Mouse (Mus musculus) yolk sac, embryonic 10.5 days (tissue): ENCODE measurements at regions not wholly inside any gene's neighbourhood (a gene's known extent, or its start where the extent isn't known, plus 50 kb on each side); places are given as distances from the start of the nearest gene placed in this dataset.

Source experiments
- DNase-seq: peaks from one replicate; pipeline ENCODE4 v3.0.0-alpha.2; 2017; ENCODE audit warnings: low spot score

DNA sequence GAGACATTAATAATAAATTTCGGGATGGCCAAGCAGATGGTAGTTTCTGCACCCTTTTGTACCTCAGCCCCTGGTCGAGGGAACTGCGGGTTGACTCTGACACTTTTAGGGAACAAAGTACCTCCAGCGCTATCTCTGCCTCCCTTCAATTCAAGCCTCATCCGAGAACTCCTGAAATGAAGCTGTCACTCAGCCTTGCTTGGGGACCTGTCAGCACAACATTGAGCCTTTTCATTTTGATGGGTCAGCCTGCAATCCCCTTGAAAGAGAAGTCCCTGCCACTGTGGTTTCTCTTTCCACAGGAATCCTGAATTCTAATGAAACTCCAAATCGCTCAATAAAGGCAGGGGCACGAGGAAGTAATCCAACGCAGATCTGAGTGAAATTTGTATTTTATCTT is 257.5 kb downstream of the Nr2f2 start:
- DNase-seq, result no peak

DNA sequence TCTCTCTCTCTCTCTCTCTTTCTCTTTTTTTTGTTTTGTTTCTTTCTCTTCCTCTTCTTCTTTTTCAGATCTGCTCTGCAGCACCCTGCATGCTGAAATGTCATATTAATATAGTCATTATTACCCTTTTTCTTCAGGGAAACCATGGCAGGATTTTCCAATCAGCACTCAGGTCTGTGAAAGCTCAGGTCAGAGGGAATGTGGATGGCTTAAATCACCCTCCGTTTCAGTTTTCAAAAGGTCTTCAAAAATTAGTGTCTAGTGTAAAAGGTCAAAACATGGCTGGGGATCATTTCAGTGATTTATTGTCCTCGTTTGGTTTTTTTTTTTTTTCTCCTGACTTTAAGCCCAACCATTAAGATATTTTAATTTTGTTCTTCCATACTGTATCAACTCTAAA is 261.5 kb downstream of the Nr2f2 start:
- DNase-seq, result no peak

DNA sequence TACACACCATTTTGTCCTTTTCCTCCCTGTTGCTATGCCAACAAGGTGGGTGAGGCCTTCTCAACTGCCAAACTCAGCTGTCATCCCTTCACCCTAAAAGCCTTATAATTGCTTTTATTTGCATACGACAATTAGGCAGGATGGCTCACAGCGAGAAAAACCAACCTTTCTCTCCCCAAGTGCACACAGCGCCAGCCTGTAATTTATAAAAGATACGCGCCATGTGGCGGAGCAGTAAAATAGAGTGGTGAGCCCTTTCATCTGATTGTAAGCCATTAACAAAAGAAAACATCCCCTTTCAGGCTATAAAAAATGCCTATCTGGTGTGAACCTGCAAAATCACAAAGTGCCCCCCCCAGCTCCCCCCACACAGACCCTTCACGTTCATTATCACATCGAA is 262.0 kb downstream of the Nr2f2 start:
- peak; percentile 1 for DNase-seq

DNA sequence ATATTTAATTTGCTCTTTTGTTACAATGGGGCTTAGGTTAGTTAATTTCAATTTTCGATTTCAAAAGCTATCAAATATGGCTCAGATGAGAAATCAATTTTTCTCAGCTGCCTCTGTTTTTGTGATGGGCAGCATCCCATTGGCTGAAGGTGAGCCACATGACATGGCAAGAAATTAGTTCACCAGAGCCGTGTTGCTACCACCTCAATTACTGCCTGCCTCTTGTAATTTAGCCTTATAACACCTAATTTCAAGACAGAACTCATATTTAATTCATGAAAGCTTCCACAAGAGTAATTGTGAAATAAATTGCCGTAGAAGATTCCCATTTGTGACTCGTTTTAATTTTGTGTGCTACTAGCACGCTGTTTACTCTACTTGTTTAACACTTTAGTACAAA is 262.9 kb downstream of the Nr2f2 start:
- DNase-seq, result no peak

DNA sequence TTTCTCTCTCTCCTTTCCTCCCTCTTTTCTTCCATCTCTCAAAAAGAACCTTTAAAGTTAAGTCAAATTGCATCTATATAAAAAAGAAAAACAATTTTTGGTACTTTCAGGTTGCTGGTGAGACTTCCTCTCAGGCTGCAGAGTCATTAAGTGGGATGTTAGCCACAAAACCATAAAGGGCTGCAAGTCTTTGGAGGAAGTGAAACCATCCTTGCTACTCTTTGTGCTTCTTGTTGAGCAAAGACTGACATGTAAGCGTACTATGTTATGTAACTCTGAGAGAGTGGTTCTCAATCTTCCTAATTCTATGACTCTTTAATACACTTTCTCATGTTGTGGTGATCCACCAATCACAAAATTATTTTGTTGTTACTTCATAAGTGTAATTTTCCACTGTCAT is 267.5 kb downstream of the Nr2f2 start:
- no peak for DNase-seq

DNA sequence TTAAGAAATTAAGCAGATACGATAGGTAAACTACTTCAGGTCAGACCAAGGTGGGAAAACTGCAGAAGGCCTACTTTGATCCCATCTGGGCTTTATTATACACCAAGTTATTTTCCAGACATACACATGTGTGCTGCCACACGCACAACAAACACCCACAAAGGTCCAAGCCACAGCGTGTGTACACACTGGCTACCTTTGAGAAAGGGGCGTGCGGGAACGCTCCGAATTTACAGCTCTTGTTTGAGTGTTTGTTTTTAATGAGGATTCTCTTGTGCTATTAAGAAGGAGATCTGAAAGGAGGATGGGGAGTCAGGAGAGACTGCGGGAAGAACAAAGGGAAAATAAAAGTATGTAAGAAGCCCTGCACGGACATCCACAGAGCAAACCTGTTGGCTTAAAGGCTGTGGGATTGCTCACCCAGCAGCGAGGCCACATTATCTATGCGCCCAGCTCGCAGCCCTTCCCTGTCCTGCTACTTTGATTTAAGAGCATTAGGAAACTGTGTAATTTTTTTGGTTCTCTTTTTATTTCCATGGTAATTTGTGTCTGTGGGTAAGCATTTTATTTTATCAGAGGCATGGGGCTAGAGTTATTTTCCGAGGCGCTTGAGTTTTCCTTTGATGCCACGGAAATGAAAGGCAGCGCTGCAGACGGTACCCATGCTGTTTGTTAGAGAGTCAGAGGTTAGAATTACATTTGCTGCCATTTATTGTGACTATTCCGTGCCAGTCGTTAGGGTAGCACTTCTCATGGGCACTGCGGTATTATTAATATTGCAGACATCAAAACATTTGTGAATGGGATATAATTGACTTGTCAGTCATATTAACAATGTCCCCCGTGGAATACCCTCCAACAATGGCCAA is 272.4 kb downstream of the Nr2f2 start:
- DNase-seq, result no peak

DNA sequence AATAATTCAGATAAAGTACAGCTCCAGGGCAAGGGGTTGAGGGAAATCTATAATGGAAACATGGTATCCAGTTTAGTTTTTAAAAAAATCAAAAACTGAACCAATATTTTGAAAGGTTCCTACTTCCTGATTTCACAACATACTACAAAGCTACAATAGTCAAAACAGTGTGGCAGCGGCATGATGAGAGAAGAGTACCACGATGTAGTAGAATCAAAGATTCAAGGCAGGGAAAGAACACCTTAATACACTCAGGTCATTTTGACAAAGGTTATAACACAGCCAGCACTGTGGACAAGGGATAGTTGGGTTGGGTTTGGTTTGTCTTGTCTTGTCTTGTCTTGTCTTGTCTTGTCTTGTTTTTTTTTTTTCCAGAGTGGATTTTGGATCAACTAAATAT is 274.4 kb downstream of the Nr2f2 start:
- DNase-seq, result no peak

DNA sequence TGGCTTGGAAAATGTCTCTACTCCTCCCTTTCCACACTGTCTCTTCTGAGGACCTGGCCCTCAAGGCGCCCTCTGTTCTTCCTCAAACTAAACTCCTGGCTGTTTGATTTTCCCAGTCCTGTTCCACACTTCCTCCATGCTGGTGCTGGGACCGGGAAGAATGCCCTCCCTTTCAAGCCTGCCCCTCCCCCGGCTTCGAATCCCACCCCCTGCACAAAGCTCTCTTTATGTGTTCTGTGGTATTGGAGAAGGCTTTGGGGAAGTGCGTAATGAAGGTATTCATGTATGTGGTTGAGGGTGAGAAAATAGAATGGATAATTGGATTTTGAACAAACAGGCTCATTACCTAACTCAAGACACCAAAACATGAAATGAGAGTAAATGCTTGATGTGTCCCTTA is 277.4 kb downstream of the Nr2f2 start:
- DNase-seq, result no peak

DNA sequence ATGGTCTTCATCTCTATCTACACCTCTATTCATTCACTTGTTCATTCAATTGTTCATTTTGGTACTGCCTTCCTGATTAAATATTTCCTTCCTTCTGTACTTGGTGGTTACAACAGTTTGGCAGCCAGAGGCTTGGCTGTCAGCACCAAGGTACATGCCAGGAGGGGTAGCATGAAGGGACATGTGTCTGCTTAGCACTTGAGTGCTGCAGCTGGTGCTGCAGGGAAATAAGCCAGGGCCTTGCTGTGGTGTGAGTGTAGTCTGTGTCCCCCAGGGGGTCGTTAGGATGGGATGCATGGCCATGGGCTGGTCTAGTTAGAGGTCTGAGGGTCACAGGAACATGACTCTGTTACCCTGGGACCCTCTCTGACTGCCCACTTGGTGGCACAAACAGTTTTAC is 296.9 kb downstream of the Nr2f2 start:
- DNase-seq, result no peak

DNA sequence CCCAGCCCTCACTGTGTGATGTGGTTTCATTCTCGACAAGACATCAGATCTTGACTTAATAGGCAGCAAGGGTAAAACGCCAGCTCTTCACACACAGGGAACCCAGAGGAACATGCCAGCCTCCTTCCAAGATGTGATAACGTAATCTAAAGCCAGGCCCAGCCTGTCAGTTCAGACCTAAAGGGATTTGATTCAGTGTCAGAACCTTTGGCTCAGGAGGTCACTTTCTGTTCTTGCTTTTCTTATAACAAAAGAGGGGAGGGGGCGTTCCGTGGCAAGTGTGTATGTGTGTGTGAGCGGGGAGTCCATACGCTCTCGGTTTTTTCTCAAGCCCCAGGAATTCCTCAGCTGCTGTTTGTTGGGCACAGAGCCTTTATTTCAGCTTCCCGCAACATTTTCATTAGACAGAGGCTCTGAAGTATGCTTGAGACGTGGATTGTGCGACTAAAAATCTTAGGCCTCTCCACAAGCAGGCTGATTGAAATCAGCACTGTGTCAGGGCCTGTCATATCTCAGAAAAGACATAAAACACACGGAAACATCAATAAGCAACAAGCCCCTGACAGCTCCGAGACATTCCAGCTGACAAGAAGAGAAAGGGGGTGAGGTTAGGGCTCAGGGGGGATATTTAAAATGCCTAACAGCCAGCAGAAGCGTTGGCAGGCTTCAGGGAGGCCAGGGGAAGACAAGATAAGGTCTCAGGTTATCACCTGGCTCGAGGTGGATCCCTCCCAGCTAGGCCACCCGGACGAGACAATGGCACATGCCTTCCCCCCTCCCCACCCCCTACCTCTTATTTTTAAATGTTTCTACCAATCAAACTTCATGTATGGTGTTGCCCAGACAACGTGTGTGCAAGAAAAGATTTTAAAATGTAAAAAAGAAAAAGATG is 298.5 kb downstream of the Nr2f2 start:
- no peak for DNase-seq

DNA sequence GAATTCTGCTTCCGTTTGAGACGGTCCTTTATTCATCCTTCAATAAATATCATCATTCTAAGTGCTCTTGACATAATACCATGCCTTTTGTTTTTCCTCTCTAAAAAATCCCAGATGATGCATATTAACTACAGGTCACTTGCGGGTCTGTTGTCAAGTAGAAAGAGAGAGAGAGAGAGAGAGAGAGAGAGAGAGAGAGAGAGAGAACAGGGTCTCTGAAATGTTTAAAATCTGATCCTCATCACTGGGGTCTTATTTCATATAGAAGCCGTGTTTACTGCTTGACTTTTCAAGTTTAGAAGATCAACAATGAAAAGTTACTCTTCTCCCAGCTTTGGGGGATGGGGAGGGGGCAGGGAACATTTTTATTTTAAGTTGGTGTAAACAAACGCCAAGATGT is 299.5 kb downstream of the Nr2f2 start:
- no peak for DNase-seq

DNA sequence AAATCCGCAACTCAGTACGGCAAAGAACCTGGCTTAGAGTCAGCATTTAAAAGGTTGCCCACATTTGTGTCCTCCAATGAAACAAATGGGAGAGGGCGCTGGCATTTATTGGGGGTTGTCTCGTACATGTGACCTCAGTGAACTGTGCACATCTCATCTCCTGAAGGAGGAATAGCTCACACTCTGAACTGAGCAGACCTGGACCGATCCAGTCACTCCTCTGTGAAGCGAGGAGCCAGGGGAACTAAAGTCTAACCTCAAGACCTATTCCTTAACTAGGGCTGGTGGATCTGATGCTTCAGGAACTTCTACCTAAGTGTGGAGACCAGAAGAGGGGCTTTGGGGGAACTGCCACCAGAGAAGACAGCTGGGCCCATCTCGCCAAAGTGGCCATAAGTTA is 300.1 kb downstream of the Nr2f2 start:
- DNase-seq, result no peak

DNA sequence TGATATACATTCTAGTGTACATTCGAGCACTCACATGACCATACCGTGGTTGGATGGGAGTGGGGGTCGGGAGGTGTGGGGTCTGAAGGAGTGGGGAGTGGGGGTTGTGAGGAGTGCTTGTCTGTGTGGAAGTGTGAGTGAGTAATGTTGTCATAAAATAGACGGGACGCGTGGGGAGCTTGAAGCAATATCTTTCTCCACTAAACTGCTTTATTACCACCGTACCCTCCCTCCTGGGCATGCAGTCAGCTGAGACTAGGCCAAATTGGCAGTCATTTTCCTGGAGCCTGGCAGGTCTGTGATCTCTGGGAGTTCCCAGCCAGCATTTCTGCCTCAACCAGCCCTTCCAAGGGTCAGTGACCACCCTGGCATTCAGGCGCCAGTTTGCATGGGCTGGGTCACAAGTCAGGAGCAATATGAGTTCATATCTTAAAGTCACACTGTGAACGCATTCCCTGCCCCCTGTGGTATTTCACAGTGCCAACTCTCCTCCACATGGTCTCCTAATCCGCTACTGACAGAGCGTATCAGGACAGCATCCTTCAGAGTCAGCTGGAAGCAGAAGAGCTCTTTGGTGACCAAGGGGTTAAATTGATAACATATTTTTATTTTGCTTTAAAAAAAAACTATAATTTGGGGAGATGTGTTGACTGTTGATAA is 300.9 kb downstream of the Nr2f2 start:
- no peak for DNase-seq

DNA sequence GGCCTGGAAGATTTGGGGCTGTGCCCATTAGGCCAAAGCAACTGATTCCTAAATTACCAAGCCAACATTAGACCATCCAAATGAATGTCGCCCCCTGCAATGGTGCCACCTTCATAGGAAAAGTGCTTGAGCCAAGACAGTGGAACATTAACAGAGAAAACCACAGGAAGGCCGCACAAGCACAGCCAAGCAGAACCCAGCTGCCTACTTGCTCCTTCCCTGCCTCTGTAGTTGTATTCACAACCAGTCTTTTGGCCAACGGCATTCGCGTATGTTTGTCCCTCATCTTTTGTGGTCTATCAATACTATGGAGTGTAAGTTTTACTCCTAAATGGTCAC is 319.2 kb downstream of the Nr2f2 start:
- DNase-seq, result no peak

DNA sequence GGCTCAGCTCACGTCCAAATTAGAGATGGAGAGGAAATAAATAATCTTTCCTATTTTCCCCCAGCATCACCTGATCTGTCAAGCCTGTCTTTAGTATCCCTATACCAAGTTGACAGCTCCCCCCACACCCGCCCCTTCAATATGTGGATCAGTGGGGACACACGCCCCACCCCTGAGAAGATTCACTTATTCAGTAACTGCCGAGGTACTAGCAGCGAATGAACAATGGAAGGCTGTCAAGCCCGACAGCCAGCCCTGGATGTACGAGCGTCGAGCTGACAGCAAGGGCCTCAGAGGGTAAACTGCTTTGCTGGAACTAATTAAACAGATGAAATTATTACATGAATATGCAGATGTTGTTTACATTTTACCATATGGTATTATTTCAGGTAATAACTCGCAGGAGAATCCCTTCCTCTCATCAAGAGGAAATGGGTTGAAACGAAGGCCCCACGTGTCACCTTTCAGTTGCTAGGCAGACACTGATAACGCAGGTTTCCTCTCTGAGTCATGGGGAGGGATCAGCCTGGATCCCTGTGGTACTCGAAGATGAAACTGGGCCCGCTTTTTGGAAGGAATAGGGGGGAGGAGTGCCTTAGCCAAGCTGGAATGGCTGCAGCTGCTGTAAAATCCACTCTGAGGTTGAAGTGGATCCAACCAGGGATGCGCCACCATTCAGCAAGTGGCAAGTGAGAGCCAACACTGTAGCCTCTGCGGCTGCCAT is 319.7 kb downstream of the Nr2f2 start:
- DNase-seq, result no peak

DNA sequence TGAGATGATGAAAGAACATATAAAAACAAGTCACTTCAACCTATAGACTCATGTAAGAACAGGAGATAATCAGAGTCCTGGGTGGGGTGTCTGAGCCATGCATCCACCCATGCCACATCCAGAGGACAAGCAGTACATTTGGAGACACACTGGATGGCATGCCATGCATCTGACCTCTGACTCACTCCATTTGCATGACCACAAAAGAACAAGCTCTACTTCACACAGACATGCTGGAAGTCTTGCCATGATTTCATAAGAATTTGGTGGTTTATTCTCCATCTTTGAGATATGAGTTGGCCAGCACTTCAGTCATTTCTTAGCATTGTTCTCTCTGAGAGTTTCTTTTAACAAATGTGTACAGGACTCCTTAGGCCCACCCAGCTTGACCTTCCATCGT is 329.5 kb downstream of the Nr2f2 start:
- no peak for DNase-seq

DNA sequence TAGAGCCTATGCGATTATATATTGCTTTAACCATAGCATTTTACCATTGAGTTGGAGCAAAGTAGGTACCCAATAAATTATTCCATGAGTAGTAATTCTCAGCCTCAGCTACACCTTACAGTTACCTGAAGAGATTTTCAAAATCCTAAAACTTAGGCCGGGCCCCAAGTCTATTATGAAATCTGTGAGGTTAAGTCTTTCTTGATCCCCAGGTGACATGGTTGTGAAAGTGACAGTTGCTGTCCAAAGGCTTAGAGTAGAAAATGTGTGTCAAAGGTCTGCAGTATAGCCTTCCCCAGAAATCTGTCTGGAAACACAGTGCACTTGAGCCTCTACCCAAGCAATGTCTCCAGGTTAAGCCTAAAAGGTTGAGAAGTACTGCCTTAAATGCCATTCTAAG is 333.7 kb downstream of the Nr2f2 start:
- DNase-seq, result no peak

DNA sequence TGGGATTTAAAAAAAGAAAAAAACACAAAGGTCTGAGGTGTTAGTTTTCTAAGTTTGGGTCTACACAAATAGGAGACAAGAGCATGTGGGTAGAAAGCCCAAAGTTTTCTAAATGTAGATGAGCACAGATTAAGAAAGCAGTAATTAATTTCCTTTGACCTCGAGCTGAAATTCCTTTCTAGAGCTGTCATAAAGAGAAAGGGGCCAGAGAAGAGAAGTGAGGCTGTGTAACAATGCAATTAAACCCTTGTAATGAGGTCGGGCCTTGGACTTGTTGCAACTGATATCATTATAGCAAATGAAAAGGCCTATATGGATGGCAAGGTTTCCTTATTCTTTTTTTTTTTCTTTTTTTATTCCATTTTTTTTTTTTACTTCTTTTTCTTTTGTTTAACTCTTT is 337.2 kb downstream of the Nr2f2 start:
- DNase-seq, result no peak

DNA sequence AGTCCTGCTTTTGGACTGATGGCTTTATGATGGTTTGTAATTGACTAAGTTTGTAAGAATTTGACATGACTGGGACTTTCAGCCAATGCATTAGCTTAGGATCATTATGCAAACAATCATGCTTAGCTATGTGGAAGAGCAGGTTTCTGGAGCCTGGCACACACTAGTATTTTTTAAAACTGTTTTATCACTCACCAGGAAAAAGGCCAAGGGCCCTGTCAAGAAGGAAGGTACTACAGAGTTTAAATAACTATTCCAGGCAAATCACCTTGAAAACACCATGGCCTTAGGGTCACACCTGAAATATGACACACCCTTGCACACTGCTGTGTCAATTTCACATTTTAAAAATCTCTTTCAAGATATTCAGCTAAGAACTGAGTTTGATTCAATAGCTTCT is 341.0 kb downstream of the Nr2f2 start:
- no peak for DNase-seq

DNA sequence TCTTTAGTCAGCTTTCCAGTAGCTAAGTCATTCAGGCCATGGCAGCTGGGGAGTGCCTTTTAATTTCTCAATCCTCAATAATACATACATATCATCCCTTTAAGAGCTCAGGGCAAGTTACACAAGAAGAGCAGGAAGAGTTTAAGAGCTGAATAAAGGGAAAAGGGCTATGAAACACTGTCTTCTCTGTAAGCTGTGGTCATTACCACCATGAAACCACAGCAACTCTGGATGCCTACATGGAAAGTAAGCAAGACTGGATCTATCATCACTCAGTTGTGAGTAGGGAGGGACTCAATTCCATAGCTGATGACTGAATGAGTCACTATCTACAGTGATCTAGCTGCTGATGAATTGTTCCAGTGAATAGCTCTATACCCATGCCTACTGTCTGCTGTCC is 349.9 kb downstream of the Nr2f2 start:
- no peak for DNase-seq

DNA sequence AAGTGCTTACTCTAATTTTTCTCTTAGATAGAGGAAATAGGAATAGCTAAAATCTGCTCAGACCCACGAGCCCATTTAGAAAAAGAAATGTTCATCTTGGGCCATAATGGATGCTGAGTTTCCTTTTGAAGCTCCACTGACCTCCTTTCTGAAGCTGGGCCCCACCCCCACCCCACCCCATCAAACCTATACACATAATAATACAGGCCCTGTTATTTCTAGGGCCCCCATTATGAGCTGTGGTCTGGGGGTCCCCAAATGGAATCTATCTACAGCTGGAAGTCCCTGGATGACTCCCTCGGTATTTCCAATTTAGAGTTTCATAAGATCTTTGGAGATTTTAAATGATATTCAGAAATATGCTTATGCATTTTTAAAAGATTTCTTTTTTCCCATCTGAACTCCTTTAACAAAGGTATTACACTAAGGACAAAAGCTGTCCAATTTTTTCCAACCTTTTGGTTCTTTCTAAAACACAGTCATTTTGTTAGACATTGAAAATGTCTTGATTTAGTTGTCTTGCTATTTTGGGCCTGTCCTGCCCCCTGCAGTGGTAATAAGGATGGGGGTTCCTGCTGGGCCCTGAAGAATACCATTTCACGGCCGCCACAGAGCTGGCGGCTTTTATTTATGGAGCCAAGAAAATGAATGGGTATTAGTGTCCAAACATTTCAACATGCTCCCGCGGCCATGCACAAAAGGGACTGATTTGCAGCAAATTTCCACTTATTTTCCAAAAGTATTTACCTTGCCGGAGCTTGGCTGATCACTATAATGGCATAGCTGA is 363.1 kb downstream of the Nr2f2 start:
- DNase-seq, result no peak
